Mouse (Mus musculus) heart, embryonic 11.5 days (tissue): ENCODE results near the gene Ssu2. TPM values are rescaled to one million over a fixed set of nuclear protein-coding genes. Genes with fewer than 3 reads are reported as not detected.

Experiments used
- polyA plus RNA-seq: library from polyadenylated mRNA; unstranded; fragments of >200 nt; fragmentation: Nextera tagmentation; extraction: Ambion mirVana; gene quantifications from 2 replicates; pipeline ENCODE4 v1.2.1, GENCODE M21; 2014

Gene Ssu2
- polyA plus RNA-seq, 1 experiment from 2014 or later = 0.37 TPM

Other genes starting within 250 kb of the Ssu2 start
- gene Lmcd1, start 114.3 kb downstream of the Ssu2 start, polyA plus RNA-seq = 36.7 and 37.5 TPM in 2 replicates
- 59.6 and 64.9 TPM in 2 replicates for gene Cav3, start 71.5 kb upstream of the Ssu2 start, polyA plus RNA-seq
- gene Oxtr, start 101.9 kb upstream of the Ssu2 start, polyA plus RNA-seq = 0.13 and 0.26 TPM in 2 replicates